Mouse (Mus musculus) CH12.LX (cell line): ENCODE results near the gene Serf2. TPM values are rescaled to one million over a fixed set of nuclear protein-coding genes. Genes with fewer than 3 reads are reported as not detected.
A peak's percentile ranks its signal among the peaks of the same experiment; 100 is the strongest.

Experiments
- DNase-seq: peaks from one replicate; pipeline ENCODE4 v3.0.0-alpha.2; 2013; ENCODE audit errors: extremely low read depth
- H3K27ac ChIP-seq: 2 replicates; pipeline ENCODE4 v1.5.1; 2012; ENCODE audit warnings: low read depth, mild to moderate bottlenecking, control low read depth, moderate library complexity; ENCODE audit not compliant: insufficient read depth
- H3K27me3 ChIP-seq: replicated peaks from 2 replicates; pipeline ENCODE3; 2012; ENCODE audit warnings: inconsistent platforms
- H3K36me3 ChIP-seq, 2 experiments: replicated peaks in 1 of 2; 2 replicates each; pipeline versions ENCODE3 to v1.6.1; 2012; ENCODE audit warnings: inconsistent platforms in 1 of 2, low read length in 1 of 2, mild to moderate bottlenecking in 1 of 2, mixed read lengths in 1 of 2, moderate library complexity in 1 of 2; ENCODE audit not compliant: control insufficient read depth in 1 of 2, insufficient read depth in 1 of 2
- H3K4me1 ChIP-seq, 2 experiments: 2 replicates each; pipeline ENCODE4 v1.6.1; 2012; ENCODE audit warnings: inconsistent platforms in 1 of 2, moderate library complexity in 1 of 2; ENCODE audit not compliant: insufficient read depth in 2 of 2, control insufficient read depth in 1 of 2
- H3K4me2 ChIP-seq: 2 replicates; pipeline ENCODE4 v1.6.1; 2012; ENCODE audit warnings: low read depth, mild to moderate bottlenecking, control low read depth; ENCODE audit not compliant: poor library complexity, insufficient read depth, severe bottlenecking
- H3K4me3 ChIP-seq, 3 experiments: fragments of 150-350 bp in 1 of 3; sonication (generic) in 1 of 3; replicated peaks in 1 of 3; 2 replicates each; pipeline versions ENCODE3 to v1.5.1; 2011 to 2012; ENCODE audit warnings: low read depth in 2 of 3, low read length in 2 of 3, mild to moderate bottlenecking in 2 of 3, moderate library complexity in 2 of 3, control low read depth in 1 of 3, improper control_type of control experiment in 1 of 3, inconsistent platforms in 1 of 3, mixed read lengths in 1 of 3; ENCODE audit not compliant: poor library complexity in 1 of 3
- H3K79me2 ChIP-seq: replicated peaks from 2 replicates; pipeline ENCODE4 v1.6.1; 2012; ENCODE audit warnings: mild to moderate bottlenecking, moderate library complexity; ENCODE audit not compliant: control insufficient read depth, poor library complexity, insufficient read depth, severe bottlenecking; ENCODE audit errors: extremely low read depth
- H3K9ac ChIP-seq: 2 replicates; pipeline ENCODE4 v1.6.1; 2012; ENCODE audit warnings: low read depth, mild to moderate bottlenecking, control low read depth, moderate library complexity; ENCODE audit not compliant: insufficient read depth
- H3K9me3 ChIP-seq: replicated peaks from 2 replicates; pipeline ENCODE3; 2012; ENCODE audit warnings: low read length, inconsistent platforms, mixed read lengths
- BHLHE40 ChIP-seq: IDR thresholded peaks from 2 replicates; pipeline ENCODE4 v1.6.1; 2011; ENCODE audit warnings: mild to moderate bottlenecking, low read depth, low read length, improper control_type of control experiment
- CHD2 ChIP-seq: IDR thresholded peaks from 2 replicates; pipeline ENCODE4 v1.6.1; 2011; ENCODE audit warnings: low read length, improper control_type of control experiment
- CTCF ChIP-seq, 2 experiments: IDR thresholded peaks in 1 of 2; conservative IDR thresholded peaks in 1 of 2; 2 replicates each; pipeline ENCODE4 v1.5.1; 2011 to 2012; ENCODE audit warnings: low read depth in 2 of 2, low read length in 2 of 2, improper control_type of control experiment in 1 of 2, inconsistent platforms in 1 of 2, mild to moderate bottlenecking in 1 of 2, moderate library complexity in 1 of 2
- E2F4 ChIP-seq: IDR thresholded peaks from 2 replicates; pipeline ENCODE4 v1.6.1; 2011; ENCODE audit warnings: low read depth, low read length, improper control_type of control experiment; ENCODE audit not compliant: insufficient replicate concordance
- ELF1 ChIP-seq: IDR thresholded peaks from 2 replicates; pipeline ENCODE4 v1.6.1; 2014; ENCODE audit warnings: low read depth, mild to moderate bottlenecking, inconsistent platforms, low read length, improper control_type of control experiment
- EP300 ChIP-seq: IDR thresholded peaks from 2 replicates; pipeline ENCODE4 v1.6.1; 2011; ENCODE audit warnings: low read length, improper control_type of control experiment
- ETS1 ChIP-seq: conservative IDR thresholded peaks from 2 replicates; pipeline ENCODE4 v1.6.1; 2012; ENCODE audit warnings: low read depth, mild to moderate bottlenecking, inconsistent platforms, low read length, improper control_type of control experiment, moderate library complexity
- GABPA ChIP-seq: IDR thresholded peaks from 2 replicates; pipeline ENCODE4 v1.6.1; 2012; ENCODE audit warnings: low read depth, low read length, improper control_type of control experiment, inconsistent platforms; ENCODE audit not compliant: insufficient replicate concordance
- HCFC1 ChIP-seq: IDR thresholded peaks from 2 replicates; pipeline ENCODE4 v1.6.1; 2012; ENCODE audit warnings: low read depth, mild to moderate bottlenecking, inconsistent platforms, low read length, improper control_type of control experiment
- IRF4 ChIP-seq: IDR thresholded peaks from 2 replicates; pipeline ENCODE4 v1.6.1; 2014; ENCODE audit warnings: low read depth, mild to moderate bottlenecking, inconsistent platforms, low read length, improper control_type of control experiment
- JUN ChIP-seq: IDR thresholded peaks from 2 replicates; pipeline ENCODE4 v1.6.1; 2011; ENCODE audit warnings: low read depth, mild to moderate bottlenecking, low read length, improper control_type of control experiment, moderate library complexity; ENCODE audit not compliant: insufficient read depth
- JUND ChIP-seq: conservative IDR thresholded peaks from 2 replicates; pipeline ENCODE4 v1.6.1; 2011; ENCODE audit warnings: low read depth, low read length, improper control_type of control experiment
- KAT2A ChIP-seq: IDR thresholded peaks from 2 replicates; pipeline ENCODE4 v1.6.1; 2012; ENCODE audit warnings: low read length, improper control_type of control experiment, inconsistent platforms; ENCODE audit not compliant: insufficient replicate concordance
- MAFK ChIP-seq: IDR thresholded peaks from 2 replicates; pipeline ENCODE4 v1.6.1; 2011; ENCODE audit warnings: low read length, improper control_type of control experiment; ENCODE audit not compliant: insufficient replicate concordance
- MAX ChIP-seq: IDR thresholded peaks from 2 replicates; pipeline ENCODE4 v1.6.1; 2011; ENCODE audit warnings: low read length, improper control_type of control experiment
- MEF2A ChIP-seq: IDR thresholded peaks from 2 replicates; pipeline ENCODE4 v1.6.1; 2014; ENCODE audit warnings: low read depth, mild to moderate bottlenecking, inconsistent platforms, low read length, improper control_type of control experiment, borderline replicate concordance
- MXI1 ChIP-seq: IDR thresholded peaks from 2 replicates; pipeline ENCODE4 v1.6.1; 2011; ENCODE audit warnings: mild to moderate bottlenecking, low read depth, low read length, improper control_type of control experiment
- NELFE ChIP-seq: IDR thresholded peaks from 2 replicates; pipeline ENCODE4 v1.6.1; 2011; ENCODE audit warnings: low read depth, low read length, improper control_type of control experiment
- NRF1 ChIP-seq: IDR thresholded peaks from 2 replicates; pipeline ENCODE4 v1.6.1; 2014; ENCODE audit warnings: low read depth, mild to moderate bottlenecking, inconsistent platforms, low read length, improper control_type of control experiment, moderate library complexity
- PAX5 ChIP-seq: IDR thresholded peaks from 2 replicates; pipeline ENCODE4 v1.6.1; 2012; ENCODE audit warnings: low read length, inconsistent platforms, mixed read lengths
- POLR2A ChIP-seq: IDR thresholded peaks from 2 replicates; pipeline ENCODE4 v1.6.1; 2011; ENCODE audit warnings: low read depth, mild to moderate bottlenecking, improper control_type of control experiment, low read length
- POLR2AphosphoS2 ChIP-seq: IDR thresholded peaks from 2 replicates; pipeline ENCODE4 v1.6.1; 2011; ENCODE audit warnings: low read depth, low read length, improper control_type of control experiment
- RAD21 ChIP-seq: IDR thresholded peaks from 2 replicates; pipeline ENCODE4 v1.6.1; 2011; ENCODE audit warnings: low read depth, mild to moderate bottlenecking, low read length, improper control_type of control experiment, moderate library complexity
- RCOR1 ChIP-seq: conservative IDR thresholded peaks from 2 replicates; pipeline ENCODE4 v1.6.1; 2012; ENCODE audit warnings: low read depth, mild to moderate bottlenecking, inconsistent platforms, low read length, improper control_type of control experiment
- SIN3A ChIP-seq: IDR thresholded peaks from 2 replicates; pipeline ENCODE4 v1.6.1; 2012; ENCODE audit warnings: low read length, improper control_type of control experiment, inconsistent platforms
- TBP ChIP-seq: conservative IDR thresholded peaks from 2 replicates; pipeline ENCODE4 v1.6.1; 2011; ENCODE audit warnings: low read depth, low read length, improper control_type of control experiment
- TCF12 ChIP-seq: IDR thresholded peaks from 2 replicates; pipeline ENCODE4 v1.6.1; 2014; ENCODE audit warnings: low read depth, mild to moderate bottlenecking, inconsistent platforms, low read length, improper control_type of control experiment
- USF1 ChIP-seq: IDR thresholded peaks from 2 replicates; pipeline ENCODE4 v1.6.1; 2014; ENCODE audit warnings: low read depth, mild to moderate bottlenecking, inconsistent platforms, low read length, improper control_type of control experiment
- USF2 ChIP-seq: conservative IDR thresholded peaks from 2 replicates; pipeline ENCODE4 v1.6.1; 2011; ENCODE audit warnings: low read depth, low read length, improper control_type of control experiment
- ZNF384 ChIP-seq: IDR thresholded peaks from 2 replicates; pipeline ENCODE4 v1.6.1; 2012; ENCODE audit warnings: low read depth, low read length, improper control_type of control experiment, inconsistent platforms
- dilution Hi-C: fragments of 300-500 bp; cut with MboI; formaldehyde crosslinking; loops from 2 replicates; pipeline ENCODE4 v1.14.3; 2020; ENCODE audit warnings: low sequenced_read_pairs; ENCODE audit not compliant: extremely low pct_unique_long_range_greater_than_20kb, extremely low pct_ligation_motif_present
- in situ Hi-C: fragments of 300-500 bp; cut with MboI; formaldehyde crosslinking; loops from 3 replicates; pipeline ENCODE4 v1.14.3; 2019; ENCODE audit warnings: low sequenced_read_pairs, low pct_ligation_motif_present, low pct_unique_long_range_greater_than_20kb, mixed read lengths
- polyA plus RNA-seq: library from polyadenylated mRNA; unstranded; fragments of >175 nt; gene quantifications from 2 replicates; pipeline ENCODE4 v1.2.1, GENCODE M21; 2012; ENCODE audit warnings: low read depth; ENCODE audit not compliant: insufficient read length
- total RNA-seq, 2 experiments: library from RNA; depleted of rRNA; stranded (reverse); fragments of 300-350 nt in 1 of 2; fragments of >200 nt in 1 of 2; gene quantifications; 2 replicates each; pipeline ENCODE4 v1.2.3; 2012 to 2014

Serf2 gene
- total RNA-seq (2012; rRNA removed) (164 and 189 TPM in 2 replicates), total RNA-seq (2014; rRNA removed) (116 TPM in 2 replicates), polyA plus RNA-seq (222 and 255 TPM in 2 replicates)

DNA sequence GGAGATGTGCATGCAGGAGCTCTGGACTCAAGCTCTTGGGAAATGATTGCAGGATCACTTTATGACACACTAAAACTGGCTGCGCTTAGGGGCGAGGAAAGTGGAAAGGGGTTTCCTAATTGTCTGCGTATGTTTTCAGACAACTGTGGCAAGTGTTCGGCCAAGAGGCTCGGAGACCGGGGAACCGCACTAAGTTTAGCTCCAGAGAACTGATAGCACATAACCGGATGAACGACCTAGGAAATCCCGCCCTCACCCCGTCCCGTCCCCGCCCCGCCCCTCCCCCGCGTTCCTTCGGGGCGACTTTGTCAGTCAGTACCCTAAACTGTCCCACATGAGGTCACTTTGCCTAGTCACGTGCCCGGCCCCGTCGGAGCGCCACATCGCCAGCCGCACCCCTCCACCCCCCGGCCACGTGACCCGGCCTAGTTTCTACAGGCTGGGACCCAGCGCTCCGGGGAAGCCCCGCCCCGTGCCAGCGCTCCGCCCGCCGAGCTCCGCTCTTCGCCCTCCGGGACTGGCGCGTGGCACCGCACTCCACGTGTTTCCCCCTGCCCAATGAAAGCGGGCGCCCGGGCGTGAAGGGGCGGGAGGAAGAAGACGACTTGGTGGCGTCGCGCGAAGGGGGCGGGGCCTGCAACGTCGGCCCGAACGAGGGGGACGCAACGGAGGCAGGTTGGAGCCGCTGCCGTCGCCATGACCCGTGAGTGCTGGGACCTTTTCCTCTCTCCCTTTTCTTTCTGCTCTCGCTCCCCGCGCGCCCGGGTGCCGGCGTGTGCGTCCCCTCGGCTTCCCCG, at the start of gene Serf2:
TSS of gene Serf2 (plus strand) at position 457 of the 797 bp plus-strand sequence.
- in situ Hi-C loops: no loop called here
- peak within 1 kb of the TSS; percentile 79 for H3K9ac ChIP-seq
- no peak for TF ChIP-seq MAFK
- peak; percentile 99 for TF ChIP-seq BHLHE40
- peak; percentile 20; the same call in 1 of the 2 replicates for TF ChIP-seq SIN3A
- peak; percentile 86 for TF ChIP-seq NELFE
- no peak for TF ChIP-seq PAX5
- TF ChIP-seq KAT2A: no peak
- TF ChIP-seq GABPA: no peak
- TF ChIP-seq MXI1: peak; percentile 91
- peak; percentile 23; the same call in 1 of the 2 replicates for TF ChIP-seq TCF12
- no peak for TF ChIP-seq ZNF384
- TF ChIP-seq POLR2A: peak; percentile 94
- no peak for TF ChIP-seq RCOR1
- TF ChIP-seq JUN: 0 out of 2 replicates have a peak, but pooled peaks have one; percentile 3
- TF ChIP-seq E2F4: no peak
- peak; percentile 69; the same call in 1 of the 2 replicates for TF ChIP-seq CHD2
- no peak for TF ChIP-seq RAD21
- TF ChIP-seq USF2: peak; percentile 92
- no peak for TF ChIP-seq JUND
- peak; percentile 79 for TF ChIP-seq ETS1
- TF ChIP-seq USF1: peak; percentile 97
- peak; percentile 40; the same call in 1 of the 2 replicates for TF ChIP-seq IRF4
- TF ChIP-seq MAX: peak; percentile 95
- 0 out of 2 replicates have a peak, but pooled peaks have one; percentile 21 for TF ChIP-seq TBP
- peak; percentile 57; the same call in 1 of the 2 replicates for TF ChIP-seq MEF2A
- TF ChIP-seq HCFC1: no peak; the same call in 1 of the 2 replicates
- no peak for TF ChIP-seq CTCF (conservative IDR thresholded peaks at IDR 0.05 in 1 of 2, IDR thresholded peaks at IDR 0.05 in 1 of 2; ENCODE audit: low read depth in 2 of 2, low read length in 2 of 2)
- no peak for TF ChIP-seq EP300
- TF ChIP-seq ELF1: peak; percentile 51
- peak; percentile 62; the same call in 1 of the 2 replicates for TF ChIP-seq POLR2AphosphoS2
- TF ChIP-seq NRF1: peak; percentile 29; the same call in 1 of the 2 replicates
- peak within 1 kb of the TSS; percentile 11; the same call in 1 of the 2 replicates for H3K27ac ChIP-seq
- dilution Hi-C loops: no loop called here
- H3K9me3 ChIP-seq: no peaks in the 10 kb centered on the region
- peak within 1 kb of the TSS; percentile 99 for H3K4me2 ChIP-seq
- H3K27me3 ChIP-seq: peaks cover 36% of the 10 kb centered on the region
- DNase-seq: peak; percentile 97
- H3K4me3 ChIP-seq: peak within 1 kb of the TSS; percentile 73 to 91 (median 88)
- H3K4me1 ChIP-seq: peaks cover 5 to 28% of the 10 kb centered on the region in 2 experiments
- peaks cover 6 to 31% of the 10 kb centered on the region in 2 experiments for H3K36me3 ChIP-seq
- H3K79me2 ChIP-seq: peaks cover 7% of the 10 kb centered on the region
